Mouse (Mus musculus): ENCODE data around the gene Gm10053. TPM values are rescaled to one million over a fixed set of nuclear protein-coding genes. Genes with fewer than 3 reads are reported as not detected.

Gene Gm10053
- polyA plus RNA-seq, 1 experiment from 2014 or later: 315 TPM

GRCm38 (mm10) chr19:24899578-24900544, 24.4 kb downstream of the Gm10053 start:
- TF ChIP-seq CTCF (IDR thresholded peaks at IDR 0.05): no peak
- ChIA-PET CTCF (interaction anchor here (1.6 kb wide), 1 partner anchor 24 kb away, joined by 6 read pairs; no protein-coding TSS in a partner anchor), POLR2A (no interaction called here)
- ATAC-seq (peak; percentile 21), DNase-seq (ENCODE audit: low read depth, low spot score) (no peak)
- in situ Hi-C loops (cut with MboI; ENCODE audit: low pct_unique_long_range_greater_than_20kb): no loop called here
- H3K27me3 ChIP-seq: peaks cover 88% of the 10 kb centered on the region

DNA sequence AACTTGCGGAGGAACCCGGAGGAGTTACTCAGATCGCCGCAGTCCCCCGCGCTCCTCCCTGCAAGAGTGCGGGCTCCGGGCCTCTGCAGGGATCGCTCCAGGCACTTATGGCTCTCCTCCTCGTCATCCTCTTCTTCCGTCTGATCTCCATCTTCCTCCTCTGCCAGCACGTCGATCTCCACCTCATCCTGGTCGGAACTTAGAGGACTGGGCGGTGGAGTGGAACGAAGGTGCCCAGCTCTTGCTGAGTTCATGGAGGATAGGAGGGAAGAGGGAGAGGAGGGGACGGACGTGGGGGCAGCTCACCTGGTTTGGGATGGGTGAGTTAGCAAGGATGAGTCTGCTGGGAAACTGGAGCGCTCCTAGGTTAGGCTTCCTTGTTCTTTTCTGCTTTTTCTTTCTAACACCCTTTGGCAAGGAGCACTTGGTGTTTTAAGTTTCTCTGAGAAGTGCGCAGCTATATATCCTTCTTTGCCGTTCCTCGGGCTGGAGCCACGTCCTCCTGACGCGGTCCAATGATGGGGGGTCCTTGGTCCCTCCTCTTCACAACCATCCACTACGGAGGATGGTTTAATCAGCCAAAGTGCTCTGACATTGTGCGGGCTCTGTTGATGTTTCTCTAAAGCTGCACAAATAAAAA, 25.2 kb downstream of the Gm10053 start, which contains the start of gene Foxd4:
Foxd4 (minus strand) TSS at position 617 of the 640 bp plus-strand sequence.
- no peak for ATAC-seq

DNA sequence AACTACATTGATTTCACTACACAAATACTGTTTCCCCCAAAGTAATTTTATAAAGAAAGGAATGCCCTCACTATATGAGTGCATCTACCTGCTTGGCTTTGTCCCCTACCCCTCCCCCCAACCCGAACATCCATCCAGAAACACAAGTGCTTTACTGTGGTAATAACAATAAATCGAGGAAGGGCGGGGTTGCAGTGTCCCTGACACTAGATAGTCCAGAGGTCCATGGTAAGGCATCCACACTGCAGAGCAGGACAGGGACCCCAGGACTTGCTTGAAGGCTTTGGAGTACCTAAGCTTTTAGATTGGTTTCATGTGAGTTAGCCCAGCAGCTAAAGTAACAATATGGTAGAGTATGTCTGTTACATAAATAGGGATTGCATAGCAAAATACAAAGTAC, 26.2 kb downstream of the Gm10053 start:
- no peak for TF ChIP-seq CTCF (IDR thresholded peaks at IDR 0.05)
- ATAC-seq (no peak), DNase-seq (ENCODE audit: low read depth, low spot score) (no peak)
- in situ Hi-C loops (cut with MboI; ENCODE audit: low pct_unique_long_range_greater_than_20kb): no loop called here
- ChIA-PET POLR2A (no interaction called here), CTCF (interaction anchor here (1.4 to 3.8 kb wide), 3 partner anchors 10 to 22 kb away, joined by 3 to 18 read pairs (median 6); no protein-coding TSS in a partner anchor)
- peaks cover 92% of the 10 kb centered on the region for H3K27me3 ChIP-seq

More for the DNA sequence above, 25.2 kb downstream of the Gm10053 start, which contains the start of gene Foxd4:
- POLR2A ChIA-PET: no interaction called here
- DNase-seq (ENCODE audit: low read depth, low spot score): no peak
- CTCF ChIA-PET: interaction anchor here (1.6 kb wide), 1 partner anchor 23 kb away, joined by 6 read pairs; no protein-coding TSS in a partner anchor
- in situ Hi-C loops (cut with MboI; ENCODE audit: low pct_unique_long_range_greater_than_20kb): no loop called here
- no peak for TF ChIP-seq CTCF (IDR thresholded peaks at IDR 0.05)
- H3K27me3 ChIP-seq: peaks cover 90% of the 10 kb centered on the region

- no peak for TF ChIP-seq CTCF (IDR thresholded peaks at IDR 0.05)
- ATAC-seq: no peak
- ChIA-PET CTCF (interaction anchor here (1.4 to 3.8 kb wide), 2 partner anchors 10 to 16 kb away, joined by 3 to 18 read pairs; no protein-coding TSS in a partner anchor), POLR2A (no interaction called here)
- DNase-seq (ENCODE audit: low read depth, low spot score): no peak
- H3K27me3 ChIP-seq: peaks cover 86% of the 10 kb centered on the region
- in situ Hi-C loops (cut with MboI; ENCODE audit: low pct_unique_long_range_greater_than_20kb): no loop called here
Measured at GRCm38 (mm10) chr19:24902256-24902655, 26.8 kb downstream of the Gm10053 start.

DNA sequence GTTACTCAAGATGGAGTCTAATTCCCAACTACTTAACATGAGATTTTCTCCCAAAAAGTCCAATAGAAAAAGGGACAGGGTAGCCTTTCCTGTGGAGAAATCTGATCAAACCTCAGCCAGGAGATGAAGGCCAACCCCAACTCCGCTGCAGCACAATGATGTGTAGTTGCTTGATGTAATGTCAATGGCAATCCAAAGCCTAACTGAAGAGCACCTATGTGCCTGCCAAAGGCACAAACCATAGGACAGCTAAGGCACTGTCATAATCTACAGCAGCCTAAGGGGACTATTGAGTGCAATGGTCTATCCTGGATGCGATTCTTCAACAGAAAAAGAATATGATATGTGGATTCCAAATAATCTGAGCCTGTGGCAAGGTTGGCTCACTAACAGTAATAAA, 27.3 kb downstream of the Gm10053 start:
- DNase-seq (ENCODE audit: low read depth, low spot score) (no peak), ATAC-seq (no peak)
- no peak for TF ChIP-seq CTCF (IDR thresholded peaks at IDR 0.05)
- POLR2A ChIA-PET: no interaction called here
- in situ Hi-C loops (cut with MboI; ENCODE audit: low pct_unique_long_range_greater_than_20kb): no loop called here
- H3K27me3 ChIP-seq: peaks cover 80% of the 10 kb centered on the region
- CTCF ChIA-PET: interaction anchor here (1.4 to 3.8 kb wide), 3 partner anchors 9 to 20 kb away, joined by 3 to 18 read pairs (median 7); no protein-coding TSS in a partner anchor

- peaks cover 39% of the 10 kb centered on the region for H3K27me3 ChIP-seq
- no peak for DNase-seq (ENCODE audit: low read depth, low spot score)
- TF ChIP-seq CTCF (IDR thresholded peaks at IDR 0.05): no peak
- POLR2A ChIA-PET: no interaction called here
- CTCF ChIA-PET: interaction anchor here (1.0 kb wide), 1 partner anchor 286 kb away, joined by 3 read pairs; no protein-coding TSS in a partner anchor
- no peak for ATAC-seq
- in situ Hi-C loops (cut with MboI; ENCODE audit: low pct_unique_long_range_greater_than_20kb): no loop called here
Measured at GRCm38 (mm10) chr19:24907655-24908054, 32.2 kb downstream of the Gm10053 start.

DNA sequence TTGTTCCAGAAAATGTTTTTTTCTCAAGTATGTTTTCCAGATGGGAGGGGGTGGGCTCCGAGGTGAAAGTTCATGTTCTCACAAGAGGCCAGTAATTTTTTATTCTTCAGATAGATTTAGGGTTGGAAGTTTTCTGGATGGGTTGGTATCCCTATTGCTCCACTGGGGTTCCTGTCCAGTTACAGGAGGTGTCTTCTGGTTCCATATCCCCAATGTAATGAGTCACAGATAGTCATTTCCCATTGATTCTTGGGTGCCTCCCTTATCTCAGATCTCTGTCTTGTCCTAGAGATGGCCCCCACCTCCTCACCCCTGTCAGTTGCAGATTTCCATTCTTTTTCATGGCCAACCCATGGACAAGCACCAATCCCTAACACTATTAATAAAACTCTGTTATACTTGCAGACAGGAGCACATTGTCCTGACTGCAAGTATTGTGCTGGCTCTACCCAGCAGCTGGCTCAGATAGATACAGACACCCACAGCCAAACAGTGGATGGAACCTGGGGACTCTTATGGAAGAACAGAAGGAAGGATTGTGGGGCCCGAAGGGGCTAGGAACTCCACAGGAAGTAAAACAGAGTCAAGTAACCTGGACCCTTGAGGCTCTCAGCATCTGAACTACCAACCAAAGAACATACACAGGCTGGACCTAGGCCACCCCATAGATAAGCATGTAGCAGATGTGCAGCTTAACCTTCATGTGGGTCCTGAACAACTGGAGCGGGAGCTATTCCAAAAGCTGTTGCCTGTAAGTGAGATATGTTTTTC, 33.1 kb downstream of the Gm10053 start:
- CTCF ChIA-PET: no interaction called here

GRCm38 (mm10) chr19:24920866-24921265, 45.4 kb downstream of the Gm10053 start:
- in situ Hi-C loops (cut with MboI; ENCODE audit: low pct_unique_long_range_greater_than_20kb): no loop called here
- CTCF ChIA-PET: interaction anchor here (1.1 kb wide), 1 partner anchor 9 kb away, joined by 4 read pairs; no protein-coding TSS in a partner anchor
- no peaks in the 10 kb centered on the region for H3K27me3 ChIP-seq
- POLR2A ChIA-PET: no interaction called here
- ATAC-seq (no peak), DNase-seq (ENCODE audit: low read depth, low spot score) (no peak)
- no peak for TF ChIP-seq CTCF (IDR thresholded peaks at IDR 0.05)

More for the DNA sequence above, 33.1 kb downstream of the Gm10053 start:
- POLR2A ChIA-PET: no interaction called here
- ATAC-seq: no peak
- DNase-seq (ENCODE audit: low read depth, low spot score): no peak
- in situ Hi-C loops (cut with MboI; ENCODE audit: low pct_unique_long_range_greater_than_20kb): no loop called here
- no peak for TF ChIP-seq CTCF (IDR thresholded peaks at IDR 0.05)
- H3K27me3 ChIP-seq: peaks cover 30% of the 10 kb centered on the region

Other genes starting within 250 kb of the Gm10053 start
- 7.2 TPM for gene Tmem252, start 201.7 kb upstream of the Gm10053 start, polyA plus RNA-seq (2021)
- gene Pgm5, start 13.8 kb upstream of the Gm10053 start, polyA plus RNA-seq (2021): 4.0 TPM
- gene Foxd4, start 25.5 kb downstream of the Gm10053 start, polyA plus RNA-seq (2021): 0.08 TPM
- gene Cbwd1, start 85.9 kb downstream of the Gm10053 start, polyA plus RNA-seq (2021): 38.9 TPM
- gene Dock8, start 123.8 kb downstream of the Gm10053 start, polyA plus RNA-seq (2021): 11.3 TPM